Mouse (Mus musculus) 416B (cell line): Measurements from ENCODE around the gene Ch25h.

Experiments used
- DNase-seq: peaks from one replicate; pipeline ENCODE4 v3.0.0; 2011; ENCODE audit warnings: low read depth

The Ch25h gene

DNA sequence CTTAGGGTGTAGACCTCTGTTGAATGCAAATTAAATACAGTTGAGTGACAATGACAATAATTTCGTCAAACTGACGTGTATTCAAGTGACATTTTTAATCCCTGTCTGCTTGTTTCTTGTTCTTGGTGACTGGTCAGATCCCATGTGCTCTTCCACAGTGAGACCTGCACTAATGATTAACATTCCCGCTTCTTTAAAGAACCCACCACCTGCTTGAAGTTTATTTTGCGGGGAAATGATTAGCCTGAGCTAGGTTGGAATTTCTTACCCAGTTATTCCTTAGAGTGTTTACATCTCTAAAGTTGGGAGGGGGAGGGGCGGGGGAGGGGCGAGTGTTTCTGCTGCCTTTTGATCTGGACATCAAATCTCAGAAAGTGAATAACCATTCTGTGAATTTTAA, 6.7 kb downstream of the Ch25h start:
- DNase-seq: no peak

- no peak for DNase-seq
Observed at GRCm38 (mm10) chr19:34464453-34464852, 10.5 kb downstream of the Ch25h start.

DNA sequence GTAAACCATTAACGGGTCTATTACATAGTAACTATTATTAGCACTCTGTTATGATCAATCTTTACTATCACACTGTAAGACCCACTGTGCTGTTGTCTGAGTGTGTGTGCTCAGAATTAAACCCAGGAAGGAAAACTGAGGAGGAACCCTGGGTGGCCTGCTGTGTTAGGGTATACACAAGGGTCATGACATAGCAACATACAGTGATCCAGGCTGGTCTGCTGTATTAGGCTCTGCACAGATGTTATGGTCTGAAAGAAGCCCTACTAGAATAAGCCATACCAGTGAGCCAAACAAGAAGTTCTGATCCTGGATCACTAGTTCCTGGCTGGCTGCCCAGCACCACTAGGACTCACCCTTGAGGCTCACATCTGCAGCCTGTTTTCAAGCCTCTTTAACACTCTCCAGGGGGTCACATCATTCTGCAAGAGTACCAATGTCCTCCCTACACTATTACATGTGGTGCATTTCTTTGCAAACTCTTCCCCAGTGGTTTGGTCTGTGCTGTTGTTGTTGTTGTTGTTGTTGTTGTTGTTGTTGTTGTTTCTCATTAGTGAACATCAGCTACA, 13.4 kb downstream of the Ch25h start:
- no peak for DNase-seq

DNA sequence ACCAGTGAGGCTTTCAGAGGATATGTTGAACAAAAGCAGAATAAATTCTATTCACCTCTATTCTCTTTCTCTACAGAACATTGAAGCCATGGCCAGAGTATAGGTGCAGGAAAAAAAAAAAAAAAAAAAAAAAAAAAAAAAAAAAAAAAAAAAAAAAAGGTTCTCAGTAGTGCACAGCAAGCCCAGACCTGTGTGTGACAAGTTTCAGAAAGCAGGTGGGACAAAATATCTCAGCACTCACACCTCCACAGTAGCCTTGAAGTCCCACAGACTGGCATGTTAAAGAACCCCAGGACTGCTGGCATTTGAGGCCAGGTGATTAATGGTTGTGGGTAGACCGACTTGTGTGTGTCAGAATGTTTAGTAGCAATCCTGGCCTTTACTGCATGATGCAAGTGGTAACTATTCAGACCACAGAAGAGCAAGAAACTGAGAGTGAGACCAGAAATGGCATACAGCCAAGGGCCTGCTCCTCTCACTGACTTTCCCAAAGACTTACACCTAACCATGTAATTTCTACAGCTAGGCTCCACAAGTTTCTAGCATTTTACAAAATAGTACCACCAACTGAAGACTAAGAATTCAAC, 24.1 kb downstream of the Ch25h start:
- DNase-seq: peak; percentile 43

GRCm38 (mm10) chr19:34448851-34449250, 26.1 kb downstream of the Ch25h start:
- no peak for DNase-seq

GRCm38 (mm10) chr19:34445410-34446012, 29.5 kb downstream of the Ch25h start:
- DNase-seq: peak; percentile 76

- peak; percentile 71 for DNase-seq
Observed at GRCm38 (mm10) chr19:34444785-34445184, 30.2 kb downstream of the Ch25h start.

- peak; percentile 74 for DNase-seq
Observed at GRCm38 (mm10) chr19:34441979-34442378, 33.0 kb downstream of the Ch25h start.

- no peak for DNase-seq
Observed at GRCm38 (mm10) chr19:34435197-34435611, 39.8 kb downstream of the Ch25h start.

DNA sequence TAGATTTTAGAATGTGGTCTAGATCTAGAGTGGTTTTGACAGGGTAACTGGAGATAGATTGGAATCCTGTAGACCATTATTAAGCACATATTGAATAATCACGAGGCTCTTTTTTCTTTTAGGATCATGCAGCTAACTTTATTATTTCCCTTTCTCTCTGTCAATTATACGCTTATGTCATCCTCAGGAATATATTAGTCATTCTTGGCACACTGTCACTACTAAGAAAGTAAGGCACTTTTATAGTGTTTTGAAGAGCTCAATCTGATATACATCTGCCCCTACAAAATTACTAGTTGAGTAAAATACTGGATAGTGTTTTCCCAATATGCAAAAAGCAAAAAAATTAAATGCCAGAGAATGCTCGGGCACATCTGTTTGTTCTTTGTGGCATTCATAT, 43.6 kb downstream of the Ch25h start:
- no peak for DNase-seq

GRCm38 (mm10) chr19:34423783-34424335, 51.1 kb downstream of the Ch25h start:
- DNase-seq: no peak
